Mouse (Mus musculus) G1E (cell line): ENCODE results near the gene Igsf3. TPM values are rescaled to one million over a fixed set of nuclear protein-coding genes. Genes with fewer than 3 reads are reported as not detected.
A peak's percentile ranks its signal among the peaks of the same experiment; 100 is the strongest.

Experiments
- ATAC-seq: 2 replicates; pipeline ENCODE4 v1.8.0; 2016; ENCODE audit warnings: mild to moderate bottlenecking; ENCODE audit not compliant: insufficient number of reproducible peaks, poor library complexity, low FRiP score, severe bottlenecking; ENCODE audit errors: extremely low read depth
- DNase-seq: peaks from one replicate; pipeline ENCODE4 v3.0.0; 2012; ENCODE audit warnings: low spot score
- H3K27me3 ChIP-seq: 2 replicates; pipeline ENCODE4 v1.6.1; 2012; ENCODE audit warnings: mild to moderate bottlenecking, low read length, inconsistent platforms; ENCODE audit not compliant: insufficient read depth
- H3K36me3 ChIP-seq: replicated peaks from 2 replicates; pipeline ENCODE3; 2012; ENCODE audit warnings: mild to moderate bottlenecking, inconsistent platforms
- H3K4me1 ChIP-seq: 2 replicates; pipeline ENCODE4 v1.6.1; 2012; ENCODE audit warnings: low read depth, low read length, inconsistent platforms, mixed read lengths; ENCODE audit not compliant: insufficient read depth
- H3K4me3 ChIP-seq: 2 replicates; pipeline ENCODE4 v1.5.1; 2012; ENCODE audit warnings: low read depth, mild to moderate bottlenecking, inconsistent platforms, low read length, moderate library complexity, mixed read lengths
- H3K9me3 ChIP-seq: replicated peaks from 2 replicates; pipeline ENCODE4 v1.6.1; 2012; ENCODE audit warnings: inconsistent platforms
- CTCF ChIP-seq: IDR thresholded peaks from 2 replicates; pipeline ENCODE4 v1.5.1; 2012; ENCODE audit warnings: low read depth, low read length, inconsistent platforms, mixed read lengths
- GATA1 ChIP-seq: IDR thresholded peaks from 2 replicates; pipeline ENCODE4 v1.6.1; 2012; ENCODE audit warnings: borderline replicate concordance, low read length, inconsistent platforms, mixed read lengths
- GATA2 ChIP-seq: IDR thresholded peaks from 2 replicates; pipeline ENCODE4 v1.6.1; 2012; ENCODE audit warnings: low read depth, low read length, inconsistent platforms, borderline replicate concordance
- POLR2AphosphoS5 ChIP-seq: IDR thresholded peaks from 2 replicates; pipeline ENCODE4 v1.6.1; 2012; ENCODE audit warnings: low read depth, low read length, inconsistent platforms; ENCODE audit not compliant: insufficient replicate concordance
- TAL1 ChIP-seq: conservative IDR thresholded peaks from 2 replicates; pipeline ENCODE4 v1.6.1; 2012; ENCODE audit warnings: low read depth, low read length, inconsistent platforms, mixed read lengths
- polyA plus RNA-seq: library from polyadenylated mRNA; stranded (reverse); fragments of >175 nt; gene quantifications from 2 replicates; pipeline ENCODE4 v1.2.3, GENCODE M21; 2012
- total RNA-seq, 2 experiments: library from RNA; stranded (forward) in 1 of 2; stranded (reverse) in 1 of 2; fragments of 200-1000 nt in 1 of 2; fragments of >200 nt in 1 of 2; fragmentation: Nextera tagmentation in 1 of 2; gene quantifications; 2 replicates each; pipeline ENCODE4 v1.2.3; 2014 to 2017

Igsf3 gene
- total and polyA plus RNA-seq, 3 experiments, result 14.6 to 33.0 (median 19.1) TPM

DNA sequence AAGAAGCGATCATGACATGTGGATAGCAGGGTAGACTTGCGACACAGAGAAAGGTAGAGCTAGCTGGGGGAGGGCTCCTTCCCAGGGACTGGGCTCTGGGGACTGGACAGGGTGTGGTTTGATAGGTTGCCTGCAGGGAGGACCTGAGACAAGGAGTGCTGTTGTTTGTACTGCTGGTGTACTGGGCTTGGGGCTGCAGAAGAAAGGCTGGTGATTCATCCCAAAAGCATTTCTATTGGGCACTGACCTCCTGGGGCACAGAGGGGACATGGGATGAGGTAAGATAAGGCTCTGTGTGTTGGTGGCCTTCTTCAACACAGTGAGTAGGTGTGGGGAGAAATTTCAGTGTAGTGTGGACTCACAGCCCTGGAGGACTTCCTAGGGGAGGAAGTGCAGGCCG lies 29.2 kb downstream of the Igsf3 start:
- no peak for ATAC-seq
- no peaks in the 10 kb centered on the region for H3K27me3 ChIP-seq
- H3K36me3 ChIP-seq, result peaks cover 46% of the 10 kb centered on the region
- DNase-seq, result no peak
- H3K4me3 ChIP-seq, result no peak overlapping the region
- TF ChIP-seq GATA1, result no peak
- TF ChIP-seq POLR2AphosphoS5, result no peak
- no peak for TF ChIP-seq CTCF
- H3K4me1 ChIP-seq, result peaks cover 84% of the 10 kb centered on the region
- H3K9me3 ChIP-seq, result no peaks in the 10 kb centered on the region

DNA sequence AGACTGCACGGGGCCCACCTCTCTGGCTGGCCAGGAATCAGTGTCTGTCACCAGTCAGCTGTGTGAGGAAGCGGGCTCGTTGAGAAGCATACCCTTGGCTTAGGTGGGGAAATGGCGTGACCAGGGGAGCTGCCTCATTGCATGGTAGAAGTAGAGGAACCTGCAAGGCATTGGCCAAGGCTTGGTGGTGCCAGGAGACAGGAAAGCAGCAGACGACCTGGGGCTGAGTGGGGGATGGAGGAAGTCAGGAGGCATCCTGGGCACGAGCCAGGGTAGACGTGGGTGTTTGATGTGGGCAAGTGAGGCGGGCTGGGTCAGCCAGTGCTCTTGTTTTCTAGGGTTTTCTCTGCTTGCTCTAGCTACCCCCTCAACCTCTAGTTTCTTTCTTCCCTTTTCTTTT lies 30.7 kb downstream of the Igsf3 start:
- no peaks in the 10 kb centered on the region for H3K9me3 ChIP-seq
- ATAC-seq (no peak), DNase-seq (peak; percentile 43)
- peaks cover 94% of the 10 kb centered on the region for H3K4me1 ChIP-seq
- H3K4me3 ChIP-seq, result peak overlapping the region; percentile 63; the same call in 1 of the 2 replicates
- H3K36me3 ChIP-seq, result peaks cover 41% of the 10 kb centered on the region
- no peaks in the 10 kb centered on the region for H3K27me3 ChIP-seq
- no peak for TF ChIP-seq CTCF

DNA sequence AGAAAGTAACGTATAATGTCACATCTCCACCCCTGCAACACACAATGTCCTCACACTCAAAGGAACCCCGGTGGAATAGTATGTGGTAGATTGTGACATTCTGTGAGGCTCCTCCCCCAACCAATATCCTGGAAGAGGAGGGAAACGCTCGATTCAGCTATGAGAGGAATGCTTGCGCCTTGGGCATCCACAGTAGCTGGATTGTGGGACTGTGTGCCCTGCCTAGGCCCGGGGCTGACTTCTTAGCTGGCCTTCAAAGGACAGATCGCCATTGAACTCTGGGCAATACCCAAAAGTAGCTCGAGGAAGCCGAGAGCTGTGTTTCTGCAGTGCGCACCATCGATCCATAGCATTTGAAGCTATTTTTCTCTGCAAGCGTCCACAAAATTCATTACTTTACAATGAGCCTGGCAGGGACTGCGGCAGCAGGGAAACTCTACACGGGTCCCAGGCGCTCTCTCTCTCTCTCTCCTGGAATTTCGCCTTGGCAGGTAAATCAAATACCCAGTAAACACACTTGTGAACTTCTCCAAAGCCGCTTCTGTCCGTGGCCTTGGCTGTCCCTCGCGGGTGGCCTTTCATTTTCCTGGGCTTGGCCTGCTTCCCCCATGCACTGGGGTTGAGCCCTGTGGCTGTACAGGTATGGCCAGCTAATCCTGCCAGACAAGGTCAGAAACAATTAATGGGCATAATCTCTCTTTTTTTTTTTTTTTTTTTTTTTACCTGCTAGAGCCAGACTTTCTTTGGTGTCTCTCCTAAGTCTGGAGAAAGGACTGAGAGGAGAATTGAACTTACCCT lies 32.3 kb downstream of the Igsf3 start:
- Histone ChIP-seq H3K4me3 (peak overlapping the region; percentile 57; the same call in 1 of the 2 replicates), H3K9me3 (no peaks in the 10 kb centered on the region), H3K4me1 (peaks cover 87% of the 10 kb centered on the region), H3K36me3 (peaks cover 29% of the 10 kb centered on the region), H3K27me3 (no peaks in the 10 kb centered on the region)
- no peak for ATAC-seq
- DNase-seq, result no peak
- no peak for TF ChIP-seq TAL1
- TF ChIP-seq GATA2, result no peak
- no peak for TF ChIP-seq POLR2AphosphoS5
- no peak for TF ChIP-seq GATA1
- no peak for TF ChIP-seq CTCF

DNA sequence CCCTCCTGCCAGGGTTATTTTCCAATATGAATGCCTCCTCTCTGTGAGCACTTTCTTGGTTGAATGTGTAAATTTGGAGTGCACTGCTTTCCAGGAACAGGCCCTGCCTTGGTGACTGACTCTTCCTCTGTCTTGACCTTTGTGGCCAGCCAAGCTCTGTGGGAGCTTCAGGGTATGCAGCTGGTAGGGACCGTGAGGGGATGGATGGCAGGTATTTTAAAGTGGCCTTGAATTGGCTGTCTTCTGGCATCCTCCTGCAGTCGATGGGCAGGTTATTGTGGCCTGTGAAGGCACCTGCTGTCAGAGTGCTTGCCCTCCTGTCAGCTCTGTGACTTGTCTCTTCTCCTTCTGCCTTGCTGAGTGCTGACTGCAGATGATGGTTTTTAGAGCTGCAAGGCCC lies 33.3 kb downstream of the Igsf3 start:
- TF ChIP-seq TAL1 (no peak), GATA2 (no peak), POLR2AphosphoS5 (no peak), CTCF (no peak), GATA1 (no peak)
- Histone ChIP-seq H3K36me3 (peaks cover 34% of the 10 kb centered on the region), H3K4me1 (peaks cover 83% of the 10 kb centered on the region), H3K27me3 (no peaks in the 10 kb centered on the region), H3K4me3 (peak overlapping the region; percentile 57; the same call in 1 of the 2 replicates), H3K9me3 (no peaks in the 10 kb centered on the region)
- DNase-seq (no peak), ATAC-seq (no peak)

DNA sequence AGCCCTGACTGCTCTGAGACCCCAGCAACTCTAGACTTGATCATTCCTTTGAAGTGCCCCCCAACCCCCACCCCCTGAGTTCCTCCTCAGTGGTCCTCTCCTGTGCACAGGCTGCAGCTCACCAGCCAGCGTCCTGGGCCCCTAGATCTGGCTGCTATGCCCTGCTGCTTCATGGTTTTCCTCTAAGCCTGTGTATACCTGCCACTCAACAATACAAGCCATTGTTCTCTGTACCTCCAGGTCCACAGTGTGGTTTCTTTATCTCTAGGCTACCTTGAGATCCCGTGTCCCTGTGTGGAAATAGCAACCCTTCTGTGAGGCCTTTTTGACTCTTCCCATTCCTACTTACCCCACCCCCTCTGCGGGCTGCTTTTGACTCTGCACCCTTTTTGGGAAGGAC lies 33.9 kb downstream of the Igsf3 start:
- TF ChIP-seq CTCF (no peak), TAL1 (no peak), GATA1 (no peak), POLR2AphosphoS5 (no peak), GATA2 (no peak)
- H3K4me3 ChIP-seq, result no peak overlapping the region; the same call in 1 of the 2 replicates
- H3K9me3 ChIP-seq, result no peaks in the 10 kb centered on the region
- H3K4me1 ChIP-seq, result peaks cover 80% of the 10 kb centered on the region
- peaks cover 36% of the 10 kb centered on the region for H3K36me3 ChIP-seq
- DNase-seq (no peak), ATAC-seq (no peak)
- H3K27me3 ChIP-seq, result no peaks in the 10 kb centered on the region

DNA sequence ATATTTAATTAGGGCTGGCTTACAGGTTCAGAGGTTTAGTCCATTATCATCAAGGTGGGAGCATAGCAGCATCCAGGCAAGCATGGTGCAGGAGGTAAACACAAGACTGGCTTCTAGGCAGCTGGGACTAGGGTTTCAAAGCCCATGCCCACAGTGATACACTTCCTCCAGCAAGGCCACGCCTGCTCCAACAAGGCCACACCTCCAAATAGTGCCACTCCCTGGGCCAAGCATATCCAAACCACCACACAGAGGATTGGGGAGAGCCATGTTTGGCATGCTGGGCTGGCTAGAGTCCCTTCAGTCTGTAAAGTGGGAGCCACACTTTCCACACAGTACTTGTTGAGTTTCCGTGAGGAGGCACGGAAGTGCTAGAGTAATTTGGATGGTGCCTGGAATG lies 34.7 kb downstream of the Igsf3 start:
- DNase-seq (no peak), ATAC-seq (no peak)

More for the DNA sequence above, 34.7 kb downstream of the Igsf3 start:
- Histone ChIP-seq H3K4me1 (peaks cover 77% of the 10 kb centered on the region), H3K36me3 (peaks cover 41% of the 10 kb centered on the region), H3K9me3 (no peaks in the 10 kb centered on the region), H3K27me3 (no peaks in the 10 kb centered on the region), H3K4me3 (no peak overlapping the region)
- TF ChIP-seq TAL1 (no peak), CTCF (no peak), GATA2 (no peak), GATA1 (no peak), POLR2AphosphoS5 (no peak)
